Mouse (Mus musculus) hindbrain, embryonic 11.5 days (tissue): ENCODE measurements at regions not wholly inside any gene's neighbourhood (a gene's known extent, or its start where the extent isn't known, plus 50 kb on each side); places are given as distances from the start of the nearest gene placed in this dataset.

Experiments used
- ATAC-seq: fragments of 200-750 bp; cut with Nextera tagmentation; 2 replicates; pipeline ENCODE4 v1.8.0; 2017; ENCODE audit warnings: mild to moderate bottlenecking, moderate TSS enrichment, moderate library complexity; ENCODE audit not compliant: low FRiP score
- DNase-seq: peaks from one replicate; pipeline ENCODE4 v3.0.0-alpha.2; 2015; ENCODE audit warnings: low spot score
- H3K27ac ChIP-seq: fragments of 300-500 bp; sonication (generic); 2 replicates; pipeline ENCODE4 v1.5.1; 2014; ENCODE audit warnings: mild to moderate bottlenecking, low read depth, low read length
- H3K27me3 ChIP-seq: fragments of 300-500 bp; sonication (generic); 2 replicates; pipeline ENCODE4 v1.6.1; 2014; ENCODE audit warnings: mild to moderate bottlenecking, low read length, moderate library complexity, mixed read lengths; ENCODE audit not compliant: control insufficient read depth, insufficient read depth
- H3K36me3 ChIP-seq: fragments of 300-500 bp; sonication (generic); 2 replicates; pipeline ENCODE4 v1.6.1; 2014; ENCODE audit warnings: mild to moderate bottlenecking, low read length, moderate library complexity, mixed read lengths; ENCODE audit not compliant: control insufficient read depth, insufficient read depth
- H3K4me1 ChIP-seq: fragments of 300-500 bp; sonication (generic); replicated peaks from 2 replicates; pipeline ENCODE4 v1.6.1; 2014; ENCODE audit warnings: low read length, mixed read lengths; ENCODE audit not compliant: control insufficient read depth, insufficient read depth
- H3K4me2 ChIP-seq: fragments of 300-500 bp; sonication (generic); replicated peaks from 2 replicates; pipeline ENCODE4 v1.6.1; 2014; ENCODE audit warnings: mild to moderate bottlenecking, low read depth, low read length
- H3K4me3 ChIP-seq: fragments of 300-500 bp; sonication (generic); 2 replicates; pipeline ENCODE4 v1.5.1; 2014; ENCODE audit warnings: low read depth, low read length
- H3K9ac ChIP-seq: fragments of 300-500 bp; sonication (generic); 2 replicates; pipeline ENCODE4 v1.6.1; 2014; ENCODE audit warnings: low read depth, low read length
- H3K9me3 ChIP-seq: fragments of 300-500 bp; sonication (generic); 2 replicates; pipeline ENCODE4 v1.6.1; 2016; ENCODE audit warnings: low read length; ENCODE audit not compliant: control insufficient read depth
- WGBS: fragments of 180-500 bp; shearing (Covaris S2); extraction: QIAGEN DNeasy Blood & Tissue Kit; methylation state at CpG from one replicate; pipeline ENCODE4 v1.1.7; 2014; 5-methylcytosine and 5-hydroxymethylcytosine counted together

DNA sequence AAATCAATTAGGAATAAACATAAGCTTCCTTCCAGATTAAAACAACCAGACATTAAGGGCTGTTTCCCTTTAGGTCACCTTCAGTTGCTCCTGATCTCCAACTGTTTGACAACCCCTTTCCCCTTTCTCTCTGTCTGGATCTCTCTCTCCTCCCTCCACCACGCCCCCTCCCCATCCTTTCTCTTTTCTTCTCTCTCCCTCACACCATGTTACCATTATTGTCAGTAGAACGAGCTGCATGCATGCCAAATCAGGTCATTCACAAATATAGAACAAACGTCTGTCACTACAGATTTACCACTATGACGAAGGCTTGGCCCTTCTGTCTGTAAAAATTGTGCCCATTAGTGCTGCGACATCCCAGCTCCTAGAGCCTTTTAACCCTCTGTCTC lies 258.9 kb downstream of the Cd83 start:
- H3K4me3 ChIP-seq, result no peak overlapping the region
- no peaks in the 10 kb centered on the region for H3K36me3 ChIP-seq
- H3K4me2 ChIP-seq, result no peak overlapping the region; the same call in 1 of the 2 replicates
- DNase-seq (peak; percentile 73), ATAC-seq (peak; percentile 79)
- WGBS, result 6% methylated on average over 5 of the region's 5 CpGs
- peaks cover 10% of the 10 kb centered on the region for H3K4me1 ChIP-seq
- H3K9me3 ChIP-seq, result no peaks in the 10 kb centered on the region
- H3K27me3 ChIP-seq, result 0 out of 2 replicates have a peak, but pooled peaks cover 2% of the 10 kb centered on the region
- no peak overlapping the region for H3K9ac ChIP-seq
- peak overlapping the region; percentile 48; the same call in 1 of the 2 replicates for H3K27ac ChIP-seq

DNA sequence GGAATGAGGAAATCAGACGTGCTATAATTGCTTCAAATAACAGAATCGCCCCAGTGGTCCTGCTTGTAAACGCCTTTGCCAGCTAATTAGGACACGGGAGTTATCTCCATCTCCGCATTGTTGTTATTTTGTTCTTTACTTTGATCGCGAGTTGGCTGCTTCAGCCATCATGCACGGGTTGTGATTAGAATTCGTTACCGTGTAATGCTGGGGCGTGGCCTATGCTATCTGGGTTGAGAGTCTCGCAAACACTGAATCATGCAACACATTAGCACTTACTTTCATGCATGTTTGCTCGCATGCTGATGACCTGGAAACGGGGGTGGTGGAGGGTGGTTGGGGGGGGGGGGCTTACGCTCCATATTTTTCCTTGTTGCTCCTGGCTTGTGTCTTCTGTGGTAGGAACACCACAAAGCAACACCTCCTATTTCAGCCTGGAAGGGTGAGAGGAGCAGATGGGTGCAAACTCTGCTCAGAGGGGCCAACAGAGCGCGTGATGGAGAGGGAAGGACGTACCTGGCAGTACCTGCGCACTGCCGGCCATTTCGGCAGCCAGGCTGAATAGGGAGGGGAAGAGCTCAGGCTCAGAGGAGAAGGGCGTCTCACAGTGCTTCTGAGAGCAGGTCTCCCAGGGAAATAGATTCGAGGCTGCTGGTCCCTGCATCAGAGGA lies 260.1 kb downstream of the Cd83 start:
- ATAC-seq (no peak), DNase-seq (no peak)
- Histone ChIP-seq H3K9me3 (no peaks in the 10 kb centered on the region), H3K4me2 (no peak overlapping the region), H3K4me1 (peaks cover 10% of the 10 kb centered on the region), H3K9ac (no peak overlapping the region), H3K36me3 (no peaks in the 10 kb centered on the region), H3K27me3 (0 out of 2 replicates have a peak, but pooled peaks cover 2% of the 10 kb centered on the region), H3K27ac (no peak overlapping the region), H3K4me3 (no peak overlapping the region)
- 68% methylated on average over 23 of the region's 23 CpGs for WGBS

DNA sequence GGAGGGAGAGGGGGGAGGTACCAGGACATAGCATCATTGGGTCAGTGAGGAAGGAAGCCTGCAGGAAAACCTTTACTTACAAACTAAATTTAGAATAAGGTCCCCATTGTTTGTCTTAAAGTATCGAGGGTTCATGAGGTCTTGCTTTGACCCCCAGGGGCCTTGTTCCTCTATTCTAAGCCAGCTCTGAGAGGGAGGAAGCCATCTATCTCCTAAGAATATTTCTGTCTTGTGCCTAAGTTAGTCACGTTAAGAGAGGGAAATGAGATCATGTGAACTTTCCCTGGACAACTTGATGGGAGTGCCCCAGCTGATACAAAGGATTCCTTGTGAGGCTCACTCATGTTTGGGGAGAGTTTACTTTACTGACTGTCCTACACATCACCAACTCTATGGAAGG lies 261.9 kb downstream of the Cd83 start:
- no peak overlapping the region for H3K9ac ChIP-seq
- H3K4me2 ChIP-seq, result no peak overlapping the region
- H3K9me3 ChIP-seq, result no peaks in the 10 kb centered on the region
- H3K4me1 ChIP-seq, result peaks cover 10% of the 10 kb centered on the region
- H3K36me3 ChIP-seq, result no peaks in the 10 kb centered on the region
- H3K27me3 ChIP-seq, result 0 out of 2 replicates have a peak, but pooled peaks cover 2% of the 10 kb centered on the region
- H3K27ac ChIP-seq, result no peak overlapping the region
- ATAC-seq, result no peak
- no peak overlapping the region for H3K4me3 ChIP-seq
- 31% methylated on average over 2 of the region's 2 CpGs for WGBS
- DNase-seq, result no peak

- Histone ChIP-seq H3K27me3 (no peaks in the 10 kb centered on the region), H3K27ac (no peak overlapping the region), H3K9me3 (no peaks in the 10 kb centered on the region), H3K4me2 (no peak overlapping the region), H3K9ac (no peak overlapping the region), H3K4me3 (no peak overlapping the region), H3K4me1 (0 out of 2 replicates have a peak, but pooled peaks cover 2% of the 10 kb centered on the region), H3K36me3 (no peaks in the 10 kb centered on the region)
- no peak for DNase-seq
- no peak for ATAC-seq
- WGBS, result 79% methylated on average over 7 of the region's 7 CpGs
Observed at GRCm38 (mm10) chr13:44054157-44054556, 269.6 kb downstream of the Cd83 start.

DNA sequence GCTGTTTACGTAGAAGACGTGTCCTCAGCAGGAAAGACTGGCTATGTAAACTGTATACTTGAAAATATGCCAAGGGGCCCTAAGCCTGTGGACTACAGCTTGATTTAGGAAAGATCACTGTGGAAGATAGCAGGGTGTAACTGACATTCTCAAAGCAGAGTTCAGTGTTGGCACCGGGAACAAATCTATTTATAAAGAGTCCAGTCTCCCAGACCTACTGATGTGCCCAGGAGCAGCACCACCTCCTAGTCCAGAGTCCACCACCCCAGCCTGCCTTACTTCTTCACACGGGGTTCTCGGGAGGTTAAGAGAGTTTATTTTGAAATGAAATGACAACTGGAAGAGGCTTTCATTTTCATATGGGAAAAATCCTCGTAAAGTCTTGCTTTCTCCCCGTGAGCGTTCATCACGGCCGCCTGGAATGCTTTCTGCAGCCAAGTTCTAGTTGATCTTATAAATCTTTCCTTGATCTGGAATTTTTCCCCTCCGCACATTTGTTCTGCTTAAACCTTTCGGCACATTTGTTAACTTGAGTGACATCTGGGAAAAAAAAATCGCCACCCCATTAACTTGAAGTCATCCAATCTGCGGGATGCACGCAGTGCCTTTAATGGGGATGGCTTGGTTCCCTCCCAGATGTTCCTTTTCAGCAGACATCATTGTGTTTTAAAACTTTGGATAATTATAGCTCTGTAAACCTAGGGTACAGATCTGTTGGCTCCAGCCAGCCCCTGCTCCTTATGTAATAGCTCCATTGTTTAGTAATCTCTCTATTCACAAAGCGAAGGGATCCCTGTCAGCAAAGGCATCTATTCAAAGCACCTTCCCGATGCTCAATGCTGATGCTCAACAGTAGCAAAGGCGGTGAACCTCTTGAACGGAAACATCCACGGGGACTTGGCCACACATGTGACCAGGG lies 271.3 kb downstream of the Cd83 start:
- ATAC-seq, result no peak
- no peaks in the 10 kb centered on the region for H3K36me3 ChIP-seq
- no peak overlapping the region for H3K9ac ChIP-seq
- no peaks in the 10 kb centered on the region for H3K27me3 ChIP-seq
- WGBS, result 59% methylated on average over 20 of the region's 20 CpGs
- no peak overlapping the region for H3K4me2 ChIP-seq
- H3K27ac ChIP-seq, result no peak overlapping the region
- no peak overlapping the region for H3K4me3 ChIP-seq
- H3K9me3 ChIP-seq, result no peaks in the 10 kb centered on the region
- H3K4me1 ChIP-seq, result 0 out of 2 replicates have a peak, but pooled peaks cover 2% of the 10 kb centered on the region
- no peak for DNase-seq

DNA sequence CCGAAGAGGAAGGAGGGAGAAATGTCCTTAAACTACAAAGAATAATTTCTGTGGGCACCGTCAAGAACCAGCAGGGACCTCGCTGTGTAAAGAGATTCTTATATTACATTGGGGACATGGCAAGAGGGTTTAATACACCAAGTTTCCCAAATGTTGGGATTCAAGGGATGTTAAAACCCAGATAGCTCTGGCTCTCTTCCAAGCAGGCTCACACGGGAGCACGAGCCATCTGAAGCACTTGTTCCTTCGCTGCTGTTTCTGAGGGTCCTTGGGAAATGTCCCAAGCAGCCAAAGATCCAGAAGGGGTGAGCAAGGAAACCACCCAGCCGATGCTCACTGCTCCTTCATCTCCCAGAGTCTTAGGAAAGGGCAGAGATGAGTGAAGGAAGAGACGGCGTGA lies 272.1 kb downstream of the Cd83 start:
- Histone ChIP-seq H3K4me3 (no peak overlapping the region), H3K4me1 (0 out of 2 replicates have a peak, but pooled peaks cover 2% of the 10 kb centered on the region), H3K9ac (no peak overlapping the region), H3K36me3 (no peaks in the 10 kb centered on the region), H3K9me3 (no peaks in the 10 kb centered on the region), H3K27me3 (no peaks in the 10 kb centered on the region), H3K27ac (no peak overlapping the region), H3K4me2 (no peak overlapping the region)
- no peak for DNase-seq
- ATAC-seq, result no peak
- 93% methylated on average over 9 of the region's 9 CpGs for WGBS

DNA sequence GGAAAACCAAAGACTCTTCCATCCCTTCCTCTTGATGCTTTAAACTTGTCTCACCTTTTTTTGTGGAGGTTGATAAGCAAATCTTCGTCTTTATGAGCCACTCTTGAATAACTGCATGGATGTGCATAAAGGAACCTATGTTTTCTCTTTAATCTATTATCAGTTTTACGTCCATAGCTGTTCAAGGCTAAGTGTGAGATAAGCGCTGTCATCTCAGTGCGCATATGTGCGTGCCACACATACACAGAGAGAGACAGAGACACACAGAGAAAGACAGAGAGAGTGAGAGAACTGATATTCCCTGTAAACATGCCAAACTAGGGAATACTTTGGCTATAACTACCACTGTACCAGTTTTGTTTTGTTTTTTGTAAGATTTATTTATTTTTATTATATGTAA lies 273.0 kb downstream of the Cd83 start:
- Histone ChIP-seq H3K27me3 (no peaks in the 10 kb centered on the region), H3K9ac (no peak overlapping the region), H3K27ac (no peak overlapping the region), H3K4me2 (no peak overlapping the region), H3K9me3 (no peaks in the 10 kb centered on the region), H3K4me3 (no peak overlapping the region), H3K4me1 (0 out of 2 replicates have a peak, but pooled peaks cover 2% of the 10 kb centered on the region), H3K36me3 (no peaks in the 10 kb centered on the region)
- DNase-seq (no peak), ATAC-seq (no peak)
- 93% methylated on average over 5 of the region's 5 CpGs for WGBS

- 0 out of 2 replicates have a peak, but pooled peaks cover 2% of the 10 kb centered on the region for H3K4me1 ChIP-seq
- H3K27me3 ChIP-seq, result no peaks in the 10 kb centered on the region
- no peak overlapping the region for H3K27ac ChIP-seq
- H3K4me2 ChIP-seq, result no peak overlapping the region
- no peak overlapping the region for H3K9ac ChIP-seq
- no peaks in the 10 kb centered on the region for H3K36me3 ChIP-seq
- no peak for DNase-seq
- H3K9me3 ChIP-seq, result no peaks in the 10 kb centered on the region
- no peak for ATAC-seq
- WGBS, result 90% methylated on average over 2 of the region's 2 CpGs
- H3K4me3 ChIP-seq, result no peak overlapping the region
Observed at GRCm38 (mm10) chr13:44058277-44058676, 273.7 kb downstream of the Cd83 start.
